Mouse (Mus musculus) neural tube, embryonic 11.5 days (tissue): ENCODE measurements around the gene Khsrp. TPM values are rescaled to one million over a fixed set of nuclear protein-coding genes. Genes with fewer than 3 reads are reported as not detected.
A peak's percentile ranks its signal among the peaks of the same experiment; 100 is the strongest.

Experiments
- ATAC-seq: fragments of 200-750 bp; cut with Nextera tagmentation; 2 replicates; pipeline ENCODE4 v1.8.0; 2017; ENCODE audit warnings: moderate number of reproducible peaks, mild to moderate bottlenecking, moderate TSS enrichment, moderate library complexity; ENCODE audit not compliant: insufficient read depth, low FRiP score, low TSS enrichment
- DNase-seq: peaks from one replicate; pipeline ENCODE4 v3.0.0-alpha.2; 2015; ENCODE audit warnings: low spot score
- H3K27ac ChIP-seq: fragments of 300-500 bp; sonication (generic); 2 replicates; pipeline ENCODE4 v1.5.1; 2014; ENCODE audit warnings: low read depth, mild to moderate bottlenecking, low read length
- H3K27me3 ChIP-seq: fragments of 300-500 bp; sonication (generic); 2 replicates; pipeline ENCODE4 v1.6.1; 2014; ENCODE audit warnings: mild to moderate bottlenecking, low read length, mixed read lengths; ENCODE audit not compliant: control insufficient read depth, insufficient read depth
- H3K36me3 ChIP-seq: fragments of 300-500 bp; sonication (generic); 2 replicates; pipeline ENCODE4 v1.6.1; 2014; ENCODE audit warnings: mild to moderate bottlenecking, low read length, moderate library complexity, mixed read lengths; ENCODE audit not compliant: control insufficient read depth, insufficient read depth
- H3K4me1 ChIP-seq: fragments of 300-500 bp; sonication (generic); 2 replicates; pipeline ENCODE4 v1.6.1; 2014; ENCODE audit warnings: low read length, mixed read lengths; ENCODE audit not compliant: control insufficient read depth, insufficient read depth
- H3K4me2 ChIP-seq: fragments of 300-500 bp; sonication (generic); 2 replicates; pipeline ENCODE4 v1.6.1; 2014; ENCODE audit warnings: low read depth, mild to moderate bottlenecking, moderate library complexity
- H3K4me3 ChIP-seq: fragments of 300-500 bp; sonication (generic); 2 replicates; pipeline ENCODE4 v1.5.1; 2014; ENCODE audit warnings: low read depth, low read length
- H3K9ac ChIP-seq: fragments of 300-500 bp; sonication (generic); 2 replicates; pipeline ENCODE4 v1.6.1; 2014; ENCODE audit warnings: mild to moderate bottlenecking, low read length
- H3K9me3 ChIP-seq: fragments of 300-500 bp; sonication (generic); 2 replicates; pipeline ENCODE4 v1.6.1; 2016; ENCODE audit warnings: low read length; ENCODE audit not compliant: control insufficient read depth
- WGBS: fragments of 180-500 bp; shearing (Covaris S2); extraction: QIAGEN DNeasy Blood & Tissue Kit; methylation state at CpG from one replicate; pipeline ENCODE4 v1.1.7; 2014; 5-methylcytosine and 5-hydroxymethylcytosine counted together
- polyA plus RNA-seq: library from polyadenylated mRNA; unstranded; fragments of >200 nt; fragmentation: Nextera tagmentation; extraction: Ambion mirVana; gene quantifications from 2 replicates; pipeline ENCODE4 v1.2.1, GENCODE M21; 2014

Khsrp gene
- polyA plus RNA-seq, 1 experiment from 2014 or later, result 46.2 TPM

DNA sequence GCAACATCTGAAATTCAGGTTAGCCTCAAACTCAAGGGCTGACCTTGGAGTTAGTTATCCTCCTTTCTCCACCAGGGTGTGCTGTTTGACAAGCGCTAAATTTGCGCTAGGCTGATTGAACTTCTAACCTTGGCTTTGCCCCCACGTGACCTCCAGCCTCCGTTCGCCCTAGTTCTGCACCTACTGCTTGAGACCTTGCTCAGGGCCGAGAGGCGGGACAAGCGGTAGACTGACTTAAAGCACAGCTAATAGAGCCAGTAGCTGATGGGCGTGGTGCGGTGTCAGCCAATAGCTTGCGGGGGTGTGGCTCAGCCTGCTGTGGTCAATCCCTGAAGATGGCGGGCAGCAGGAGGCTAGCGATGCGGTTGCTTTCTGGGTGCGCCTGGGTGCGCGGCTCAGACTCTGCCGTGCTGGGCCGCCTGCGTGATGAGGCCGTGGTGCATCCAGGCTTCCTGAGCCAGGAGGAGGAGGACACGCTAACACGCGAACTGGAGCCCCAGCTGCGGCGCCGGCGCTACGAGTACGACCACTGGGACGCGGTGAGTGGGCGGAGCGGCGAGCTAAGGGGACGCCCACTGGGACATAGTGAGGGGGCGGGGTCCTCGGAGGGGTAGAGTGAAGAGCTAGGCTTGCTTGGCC lies 34.2 kb downstream of the Khsrp start, which contains the start of gene Alkbh7:
Alkbh7 (plus strand) TSS at position 311 of the 639 bp plus-strand sequence.
- DNase-seq, result peak; percentile 93
- peak; percentile 99 for ATAC-seq
- H3K4me3 ChIP-seq, result peak within 1 kb of the TSS; percentile 79
- H3K27me3 ChIP-seq, result no peaks in the 10 kb centered on the region
- no peak within 1 kb of the TSS for H3K27ac ChIP-seq
- peak within 1 kb of the TSS; percentile 60 for H3K9ac ChIP-seq
- H3K36me3 ChIP-seq, result peaks cover 25% of the 10 kb centered on the region
- H3K4me1 ChIP-seq, result peaks cover 4% of the 10 kb centered on the region
- WGBS, result 0% methylated on average over 38 of the region's 38 CpGs
- H3K4me2 ChIP-seq, result peak within 1 kb of the TSS; percentile 38
- H3K9me3 ChIP-seq, result no peaks in the 10 kb centered on the region

- no peak overlapping the region for H3K4me2 ChIP-seq
- ATAC-seq, result peak; percentile 0; the same call in 1 of the 2 replicates
- no peaks in the 10 kb centered on the region for H3K27me3 ChIP-seq
- no peak overlapping the region for H3K9ac ChIP-seq
- no peak overlapping the region for H3K27ac ChIP-seq
- peaks cover 25% of the 10 kb centered on the region for H3K36me3 ChIP-seq
- H3K9me3 ChIP-seq, result no peaks in the 10 kb centered on the region
- H3K4me3 ChIP-seq, result no peak overlapping the region
- H3K4me1 ChIP-seq, result peaks cover 4% of the 10 kb centered on the region
- WGBS, result 72% methylated on average over 2 of the region's 2 CpGs
- no peak for DNase-seq
These were observed 34.8 kb downstream of the Khsrp start for GRCm38 (mm10) chr17:56996506-56996905.

DNA sequence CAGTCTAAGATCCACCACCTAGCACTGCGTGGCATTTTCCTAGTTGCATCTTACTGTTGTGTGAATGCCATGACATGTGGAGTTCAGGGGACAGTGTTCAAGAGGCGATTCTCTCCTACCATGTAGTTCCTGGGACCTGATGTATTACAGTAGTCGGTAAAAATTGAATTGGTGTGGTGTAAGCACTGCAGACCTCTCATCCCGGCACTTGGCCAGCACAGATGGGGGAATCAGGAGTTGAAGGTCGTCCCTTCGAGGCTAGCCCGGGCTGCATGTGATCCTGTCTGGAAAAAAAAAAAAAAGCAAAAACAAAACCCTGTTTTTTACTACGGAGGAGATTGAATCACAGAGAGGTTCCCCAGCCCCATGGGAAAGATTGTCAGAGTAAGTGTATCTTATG lies 36.3 kb downstream of the Khsrp start:
- H3K9me3 ChIP-seq, result no peaks in the 10 kb centered on the region
- DNase-seq, result no peak
- ATAC-seq, result no peak
- H3K36me3 ChIP-seq, result peaks cover 25% of the 10 kb centered on the region
- H3K9ac ChIP-seq, result no peak overlapping the region
- no peak overlapping the region for H3K4me3 ChIP-seq
- H3K27me3 ChIP-seq, result no peaks in the 10 kb centered on the region
- H3K4me2 ChIP-seq, result no peak overlapping the region
- 91% methylated on average over 8 of the region's 8 CpGs for WGBS
- H3K27ac ChIP-seq, result no peak overlapping the region
- peaks cover 4% of the 10 kb centered on the region for H3K4me1 ChIP-seq

DNA sequence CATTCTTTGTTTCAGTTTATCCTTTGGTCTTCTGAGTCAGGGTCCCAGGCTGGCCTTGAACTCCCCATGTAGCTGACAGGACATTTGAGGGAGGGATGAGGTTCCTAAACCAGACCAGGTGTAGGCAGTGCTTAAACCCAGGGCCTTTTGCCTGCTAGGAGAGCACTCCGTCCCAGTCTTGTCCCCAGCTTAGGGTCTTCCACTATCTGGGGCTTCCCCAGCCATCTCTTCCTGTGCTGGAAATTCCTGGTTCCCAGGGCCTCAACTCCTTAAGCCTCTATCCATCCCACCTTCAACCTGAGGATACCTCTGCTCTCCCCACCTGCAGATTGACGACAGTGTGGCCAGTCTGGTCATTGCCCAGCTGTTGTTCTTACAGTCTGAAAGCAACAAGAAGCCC lies 40.4 kb downstream of the Khsrp start:
- H3K4me3 ChIP-seq, result peak overlapping the region; percentile 75
- no peak overlapping the region for H3K27ac ChIP-seq
- DNase-seq (no peak), ATAC-seq (no peak)
- peaks cover 21% of the 10 kb centered on the region for H3K36me3 ChIP-seq
- no peaks in the 10 kb centered on the region for H3K27me3 ChIP-seq
- no peaks in the 10 kb centered on the region for H3K9me3 ChIP-seq
- WGBS, result 63% methylated on average over 2 of the region's 2 CpGs
- H3K4me2 ChIP-seq, result peak overlapping the region; percentile 66
- no peaks in the 10 kb centered on the region for H3K4me1 ChIP-seq
- no peak overlapping the region; the same call in 1 of the 2 replicates for H3K9ac ChIP-seq

DNA sequence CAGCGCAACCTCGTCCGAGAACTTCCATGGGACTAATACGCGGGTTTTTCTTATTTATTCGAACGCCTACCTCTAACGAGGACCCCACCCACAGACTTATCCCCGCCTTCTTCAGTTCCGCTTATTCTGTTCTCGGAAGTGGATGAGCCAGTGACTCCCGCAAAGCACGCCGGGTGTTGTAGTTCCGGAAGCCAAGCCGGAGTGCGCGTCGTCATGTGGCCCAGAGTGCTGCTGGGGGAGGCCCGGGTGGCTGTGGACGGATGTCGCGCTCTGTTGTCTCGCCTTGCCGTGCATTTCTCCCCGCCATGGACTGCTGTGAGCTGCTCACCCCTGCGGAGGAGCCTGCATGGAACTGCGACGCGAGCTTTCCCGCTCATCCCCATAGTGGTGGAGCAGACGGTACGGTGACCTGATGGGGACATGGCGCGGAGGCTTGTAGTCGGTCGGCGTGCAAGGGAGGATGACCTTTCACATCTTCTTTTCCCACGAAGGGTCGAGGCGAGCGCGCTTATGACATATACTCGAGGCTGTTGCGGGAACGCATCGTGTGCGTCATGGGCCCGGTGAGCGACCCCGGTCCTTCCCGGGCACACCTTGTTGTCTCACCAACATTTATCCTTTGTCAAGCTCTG lies 41.1 kb downstream of the Khsrp start, which contains the start of gene Clpp:
Clpp (plus strand) TSS at position 191 of the 632 bp plus-strand sequence.
- ATAC-seq (peak; percentile 95), DNase-seq (peak; percentile 94)
- under 1% methylated on average over 52 of the region's 52 CpGs for WGBS
- peak within 1 kb of the TSS; percentile 75 for H3K4me3 ChIP-seq
- no peaks in the 10 kb centered on the region for H3K27me3 ChIP-seq
- H3K36me3 ChIP-seq, result peaks cover 16% of the 10 kb centered on the region
- no peaks in the 10 kb centered on the region for H3K9me3 ChIP-seq
- H3K4me1 ChIP-seq, result no peaks in the 10 kb centered on the region
- peak within 1 kb of the TSS; percentile 61; the same call in 1 of the 2 replicates for H3K27ac ChIP-seq
- peak within 1 kb of the TSS; percentile 76 for H3K9ac ChIP-seq
- peak within 1 kb of the TSS; percentile 66 for H3K4me2 ChIP-seq

DNA sequence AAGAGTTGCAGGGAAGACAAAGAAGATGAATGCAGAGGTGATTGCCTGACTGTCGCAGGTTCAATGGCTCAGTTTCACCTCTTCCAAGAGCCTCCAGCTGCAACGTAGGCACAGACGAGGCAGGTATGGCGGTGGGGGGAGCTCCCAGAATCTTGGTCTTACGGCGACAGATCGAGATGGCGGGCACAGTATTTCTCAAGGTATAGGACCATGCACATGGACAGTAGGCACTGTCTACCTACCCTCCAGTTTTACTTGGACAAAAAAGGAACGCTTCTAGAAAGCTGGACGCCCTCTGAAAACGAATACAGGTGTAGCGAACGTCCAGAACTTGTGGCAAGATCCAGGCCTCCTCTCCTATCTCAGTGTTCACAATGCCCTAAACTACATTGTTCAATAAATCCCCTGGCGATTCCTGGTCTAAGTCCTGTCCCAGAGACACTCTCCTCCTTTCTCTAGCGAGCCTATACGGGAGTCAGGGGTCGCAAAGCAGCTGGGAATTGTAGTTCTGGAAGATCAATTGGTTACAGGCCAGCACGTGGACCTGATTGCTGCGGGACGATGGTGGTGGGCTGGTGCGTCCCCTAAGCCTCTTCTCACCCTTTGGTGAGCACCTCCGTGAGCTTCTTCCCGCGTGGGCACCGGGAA lies 41.7 kb downstream of the Khsrp start:
- no peak for DNase-seq
- H3K4me2 ChIP-seq, result peak overlapping the region; percentile 66
- H3K4me3 ChIP-seq, result peak overlapping the region; percentile 75
- 3% methylated on average over 25 of the region's 25 CpGs for WGBS
- H3K9me3 ChIP-seq, result no peaks in the 10 kb centered on the region
- H3K4me1 ChIP-seq, result no peaks in the 10 kb centered on the region
- peak overlapping the region; percentile 76 for H3K9ac ChIP-seq
- peak; percentile 90 for ATAC-seq
- H3K27me3 ChIP-seq, result no peaks in the 10 kb centered on the region
- H3K36me3 ChIP-seq, result peaks cover 13% of the 10 kb centered on the region
- peak overlapping the region; percentile 61; the same call in 1 of the 2 replicates for H3K27ac ChIP-seq

- Histone ChIP-seq H3K36me3 (peaks cover 11% of the 10 kb centered on the region), H3K9ac (no peak overlapping the region; the same call in 1 of the 2 replicates), H3K27me3 (no peaks in the 10 kb centered on the region), H3K4me2 (peak overlapping the region; percentile 66; the same call in 1 of the 2 replicates), H3K4me1 (no peaks in the 10 kb centered on the region), H3K4me3 (no peak overlapping the region), H3K9me3 (no peaks in the 10 kb centered on the region), H3K27ac (no peak overlapping the region)
- WGBS, result 75% methylated on average over 7 of the region's 7 CpGs
- ATAC-seq (no peak), DNase-seq (no peak)
These were observed 42.3 kb downstream of the Khsrp start for GRCm38 (mm10) chr17:56988921-56989430.

- WGBS, result 88% methylated on average over 7 of the region's 7 CpGs
- Histone ChIP-seq H3K9me3 (no peaks in the 10 kb centered on the region), H3K9ac (no peak overlapping the region), H3K4me1 (no peaks in the 10 kb centered on the region), H3K36me3 (peaks cover 6% of the 10 kb centered on the region), H3K27ac (no peak overlapping the region), H3K4me3 (no peak overlapping the region), H3K27me3 (no peaks in the 10 kb centered on the region), H3K4me2 (no peak overlapping the region)
- DNase-seq (no peak), ATAC-seq (no peak)
These were observed 42.9 kb downstream of the Khsrp start for GRCm38 (mm10) chr17:56988441-56988840.
